Mouse (Mus musculus) kidney, embryonic 15.5 days (tissue): Measurements from ENCODE around the gene Atg4d. TPM values are rescaled to one million over a fixed set of nuclear protein-coding genes. Genes with fewer than 3 reads are reported as not detected.
A peak's percentile ranks its signal among the peaks of the same experiment; 100 is the strongest.
"Not testable (repeated sequence)": the region's sequence is repeated elsewhere in the genome, so short reads cannot be mapped to it uniquely, and the experiment has no call there.

ENCODE experiments used
- ATAC-seq: fragments of 200-750 bp; cut with Nextera tagmentation; replicated peaks from 2 replicates; pipeline ENCODE4 v1.8.0; 2017; ENCODE audit warnings: moderate TSS enrichment; ENCODE audit not compliant: low FRiP score
- H3K27ac ChIP-seq: fragments of 300-500 bp; sonication (generic); 2 replicates; pipeline ENCODE4 v1.5.1; 2015; ENCODE audit warnings: mild to moderate bottlenecking, inconsistent platforms
- H3K27me3 ChIP-seq: fragments of 300-500 bp; sonication (generic); 2 replicates; pipeline ENCODE4 v1.6.1; 2015; ENCODE audit warnings: inconsistent platforms
- H3K36me3 ChIP-seq: fragments of 300-500 bp; sonication (generic); 2 replicates; pipeline ENCODE4 v1.6.1; 2015; ENCODE audit warnings: inconsistent platforms
- H3K4me1 ChIP-seq: fragments of 300-500 bp; sonication (generic); 2 replicates; pipeline ENCODE4 v1.6.1; 2015; ENCODE audit warnings: inconsistent platforms
- H3K4me2 ChIP-seq: fragments of 300-500 bp; sonication (generic); 2 replicates; pipeline ENCODE4 v1.6.1; 2015; ENCODE audit warnings: moderate library complexity, mild to moderate bottlenecking, inconsistent platforms
- H3K4me3 ChIP-seq: fragments of 300-500 bp; sonication (generic); replicated peaks from 2 replicates; pipeline ENCODE4 v1.5.1; 2015; ENCODE audit warnings: mild to moderate bottlenecking, inconsistent platforms
- H3K9ac ChIP-seq: fragments of 300-500 bp; sonication (generic); 2 replicates; pipeline ENCODE4 v1.6.1; 2015; ENCODE audit warnings: mild to moderate bottlenecking, inconsistent platforms
- H3K9me3 ChIP-seq: fragments of 300-500 bp; sonication (generic); replicated peaks from 2 replicates; pipeline ENCODE4 v1.6.1; 2016; ENCODE audit warnings: inconsistent platforms
- WGBS: fragments of 180-500 bp; shearing (Covaris S2); methylation state at CpG from one replicate; pipeline ENCODE4 v1.1.7; 2015; ENCODE audit warnings: mixed read lengths; 5-methylcytosine and 5-hydroxymethylcytosine counted together
- polyA plus RNA-seq: library from polyadenylated mRNA; unstranded; fragments of >200 nt; fragmentation: Nextera tagmentation; extraction: Ambion mirVana; gene quantifications from 2 replicates; pipeline ENCODE4 v1.2.1, GENCODE M21; 2015

The Atg4d gene
- polyA plus RNA-seq, 1 experiment from 2014 or later = 49.5 TPM

- ATAC-seq = peak; percentile 93
- Histone ChIP-seq H3K36me3 (no peaks in the 10 kb centered on the region), H3K27me3 (no peaks in the 10 kb centered on the region), H3K4me2 (peak within 1 kb of the TSS; percentile 79), H3K9ac (peak within 1 kb of the TSS; percentile 60), H3K4me3 (peak within 1 kb of the TSS; percentile 71), H3K4me1 (peaks cover 25% of the 10 kb centered on the region), H3K27ac (peak within 1 kb of the TSS; percentile 76), H3K9me3 (no peaks in the 10 kb centered on the region)
- WGBS = under 1% methylated on average over 52 of the region's 52 CpGs
These were observed 55.8 kb downstream of the Atg4d start, which contains the start of gene Slc44a2 for GRCm38 (mm10) chr9:21320619-21321512. Slc44a2 (plus strand) TSS chr9:21320698.

- Histone ChIP-seq H3K27ac (peak overlapping the region; percentile 76), H3K9me3 (no peaks in the 10 kb centered on the region), H3K4me2 (peak overlapping the region; percentile 79), H3K4me3 (peak overlapping the region; percentile 71), H3K9ac (peak overlapping the region; percentile 60), H3K36me3 (no peaks in the 10 kb centered on the region), H3K27me3 (no peaks in the 10 kb centered on the region), H3K4me1 (peaks cover 25% of the 10 kb centered on the region)
- ATAC-seq = no peak
- WGBS = 11% methylated on average over 6 of the region's 6 CpGs
These were observed 56.4 kb downstream of the Atg4d start for GRCm38 (mm10) chr9:21321513-21321835.

DNA sequence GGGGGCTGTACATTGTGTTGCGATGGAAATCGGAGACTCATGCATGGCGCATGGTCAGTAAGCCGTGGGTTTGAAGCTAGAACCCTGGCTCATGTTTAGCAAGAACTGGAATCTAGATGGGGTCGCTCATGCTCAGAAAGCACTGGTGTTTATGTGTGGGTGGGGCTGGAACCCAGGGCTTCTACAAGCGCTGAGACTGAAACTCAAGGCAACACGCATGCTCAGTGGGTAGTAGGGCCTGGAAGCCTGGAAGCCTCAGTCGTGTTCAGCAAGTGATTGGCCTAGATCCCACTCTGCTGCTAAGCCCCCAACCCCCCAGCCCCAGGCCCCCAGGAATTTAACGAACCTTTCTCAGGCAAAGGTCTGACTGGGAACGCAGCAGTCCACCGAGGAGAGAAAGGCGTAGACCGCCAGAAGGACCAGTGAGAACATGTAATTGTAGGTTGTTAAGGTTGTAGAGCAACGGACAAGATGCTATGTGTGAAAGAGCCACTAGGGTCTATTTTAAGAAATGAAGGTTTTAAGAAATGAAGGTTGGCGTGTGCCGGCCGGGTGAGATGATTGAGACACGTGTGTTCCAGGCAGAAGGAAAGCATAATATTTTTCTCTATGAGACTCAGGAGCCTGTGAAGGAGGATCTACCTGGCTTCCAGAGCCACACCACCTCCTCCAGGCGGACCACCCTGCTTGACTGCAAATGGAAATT lies 57.3 kb downstream of the Atg4d start:
- Histone ChIP-seq H3K27ac (peak overlapping the region; percentile 76; the same call in 1 of the 2 replicates), H3K9me3 (no peaks in the 10 kb centered on the region)

GRCm38 (mm10) chr9:21322917-21323297 lies 57.8 kb downstream of the Atg4d start:
- H3K36me3 ChIP-seq, H3K9ac ChIP-seq, H3K27ac ChIP-seq, H3K4me2 ChIP-seq, ATAC-seq, H3K27me3 ChIP-seq, H3K9me3 ChIP-seq, H3K4me3 ChIP-seq: not testable (repeated sequence)
- 87% methylated on average over 8 of the region's 8 CpGs for WGBS
- peaks cover 25% of the 10 kb centered on the region for H3K4me1 ChIP-seq

More for the DNA sequence above, 57.3 kb downstream of the Atg4d start:
- Histone ChIP-seq H3K27me3 (no peaks in the 10 kb centered on the region), H3K4me1 (peaks cover 25% of the 10 kb centered on the region), H3K9ac (peak overlapping the region; percentile 60; the same call in 1 of the 2 replicates), H3K36me3 (no peaks in the 10 kb centered on the region), H3K4me2 (peak overlapping the region; percentile 79), H3K4me3 (peak overlapping the region; percentile 71)
- ATAC-seq = no peak
- 79% methylated on average over 19 of the region's 19 CpGs for WGBS

GRCm38 (mm10) chr9:21324269-21324668 lies 59.2 kb downstream of the Atg4d start:
- Histone ChIP-seq H3K27ac (no peak overlapping the region), H3K27me3 (no peaks in the 10 kb centered on the region), H3K4me1 (peaks cover 25% of the 10 kb centered on the region), H3K4me3 (no peak overlapping the region), H3K9me3 (no peaks in the 10 kb centered on the region), H3K4me2 (no peak overlapping the region), H3K36me3 (no peaks in the 10 kb centered on the region), H3K9ac (no peak overlapping the region)
- WGBS = 86% methylated on average over 11 of the region's 11 CpGs
- ATAC-seq = no peak

Other genes with a start within 250 kb of the Atg4d start
- 10.8 and 13.7 TPM in 2 replicates for gene Icam1, start 249.3 kb upstream of the Atg4d start, polyA plus RNA-seq
- gene Icam4, start 235.9 kb upstream of the Atg4d start, polyA plus RNA-seq = 2.0 and 2.7 TPM in 2 replicates
- 0.18 and 0.38 TPM in 2 replicates for gene Icam5, start 233.2 kb upstream of the Atg4d start, polyA plus RNA-seq
- gene Zglp1, start 198.2 kb upstream of the Atg4d start, polyA plus RNA-seq = 1.6 and 1.8 TPM in 2 replicates
- 0.45 and 0.86 TPM in 2 replicates for gene Gm49373, start 192.2 kb upstream of the Atg4d start, polyA plus RNA-seq
- gene Fdx1l, start 191.7 kb upstream of the Atg4d start, polyA plus RNA-seq = 53.9 and 61.0 TPM in 2 replicates
- gene Gm38431, start 173.3 kb upstream of the Atg4d start, polyA plus RNA-seq = 2.2 and 3.0 TPM in 2 replicates
- gene Raver1, start 173.3 kb upstream of the Atg4d start, polyA plus RNA-seq = 67.9 and 76.3 TPM in 2 replicates
- 12.7 and 15.5 TPM in 2 replicates for gene Tyk2, start 134.1 kb upstream of the Atg4d start, polyA plus RNA-seq
- 332 and 351 TPM in 2 replicates for gene Cdc37, start 115.3 kb upstream of the Atg4d start, polyA plus RNA-seq
- gene Pde4a, start 99.6 kb upstream of the Atg4d start, polyA plus RNA-seq = 12.6 and 12.7 TPM in 2 replicates
- 55.1 and 64.2 TPM in 2 replicates for gene Keap1, start 25.9 kb upstream of the Atg4d start, polyA plus RNA-seq
- 0.19 TPM in 1 of 2 replicates, not detected in the other for gene S1pr5, start 16.9 kb upstream of the Atg4d start, polyA plus RNA-seq
- 13.8 and 19.8 TPM in 2 replicates for gene Kri1, start 22.7 kb downstream of the Atg4d start, polyA plus RNA-seq
- gene Cdkn2d, start 26.1 kb downstream of the Atg4d start, polyA plus RNA-seq = 51.2 and 51.5 TPM in 2 replicates
- 35.9 and 37.1 TPM in 2 replicates for gene Ap1m2, start 47.0 kb downstream of the Atg4d start, polyA plus RNA-seq
- 85.4 and 97.1 TPM in 2 replicates for gene Slc44a2, start 55.4 kb downstream of the Atg4d start, polyA plus RNA-seq
- 208 and 221 TPM in 2 replicates for gene Ilf3, start 102.6 kb downstream of the Atg4d start, polyA plus RNA-seq
- 56.5 and 63.3 TPM in 2 replicates for gene Qtrt1, start 146.5 kb downstream of the Atg4d start, polyA plus RNA-seq
- gene Dnm2, start 159.6 kb downstream of the Atg4d start, polyA plus RNA-seq = 75.3 and 79.1 TPM in 2 replicates
- 133 and 138 TPM in 2 replicates for gene Tmed1, start 245.0 kb downstream of the Atg4d start, polyA plus RNA-seq